Comparison of ENCODE assay signal across 26 mouse cellular contexts in genomic region chr16:57399566-57399965, GRCm38 (mm10). TPM values are rescaled to one million over a fixed set of nuclear protein-coding genes. Genes with fewer than 3 reads are reported as not detected.
DNase-seq lines count a peak whose midpoint lies in the region; ATAC-seq and TF ChIP-seq lines count a peak whose summit lies in the region.
"Had no signal": no experiment of that assay in that cellular context is flagged by ENCODE, and none has a peak within 500 bp of the region (broad histone marks: within the 10 kb centered on the region; RNA-seq: fewer than 3 reads in every experiment).

No protein-coding gene starts in this region.

- 15% methylated on average over 10 of the region's 10 CpGs for WGBS in thymus, adult 2 months
- WGBS in limb, embryonic 13.5 days = 77% methylated on average over 10 of the region's 10 CpGs
- 83% methylated on average over 10 of the region's 10 CpGs for whole genome bisulfite sequencing in intestine, embryonic 15.5 days

- no peak overlapping the region for H3K27ac ChIP-seq in thymus, adult 2 months (ENCODE audit: control insufficient read depth, insufficient read depth, low read length)
- peak overlapping the region; percentile 39; the same call in 1 of the 2 replicates for H3K27ac ChIP-seq in limb, embryonic 13.5 days
- H3K27ac ChIP-seq in intestine, embryonic 15.5 days = no peak overlapping the region
- H3K27ac ChIP-seq: embryonic facial prominence, embryonic 13.5 days; heart, adult 2 months; hindbrain, embryonic 10.5 days; hindbrain, embryonic 15.5 days; kidney, postnatal 0 days; liver, embryonic 14.5 days; lung, embryonic 15.5 days; neural tube, embryonic 12.5 days had no signal

- H3K4me3 ChIP-seq in thymus, adult 2 months (ENCODE audit: control insufficient read depth, insufficient read depth, low read length) = no peak overlapping the region
- H3K4me3 ChIP-seq in limb, embryonic 13.5 days = no peak overlapping the region
- H3K4me3 ChIP-seq in intestine, embryonic 15.5 days (replicated peaks) = no peak overlapping the region
- H3K4me3 ChIP-seq: embryonic facial prominence, embryonic 13.5 days; erythroblast, embryonic 14.5 days; heart, adult 2 months; hindbrain, embryonic 10.5 days; hindbrain, embryonic 15.5 days; lung, embryonic 15.5 days; neural tube, embryonic 12.5 days had no signal

- peaks cover 11% of the 10 kb centered on the region for H3K4me1 ChIP-seq in thymus, adult 2 months (replicated peaks; ENCODE audit: control insufficient read depth, insufficient read depth, low read length)
- H3K4me1 ChIP-seq in limb, embryonic 13.5 days = peaks cover 76% of the 10 kb centered on the region
- 0 out of 2 replicates have a peak, but pooled peaks cover 7% of the 10 kb centered on the region for H3K4me1 ChIP-seq in intestine, embryonic 15.5 days (replicated peaks)
- H3K4me1 ChIP-seq: hindbrain, embryonic 10.5 days; hindbrain, embryonic 15.5 days; neural tube, embryonic 12.5 days had no signal

- no peaks in the 10 kb centered on the region for H3K27me3 ChIP-seq in thymus, adult 2 months (ENCODE audit: control insufficient read depth, insufficient read depth, low read length)
- H3K27me3 ChIP-seq in limb, embryonic 13.5 days = no peaks in the 10 kb centered on the region
- H3K27me3 ChIP-seq in intestine, embryonic 15.5 days (replicated peaks) = no peaks in the 10 kb centered on the region
- H3K27me3 ChIP-seq: CH12.LX; embryonic facial prominence, embryonic 13.5 days; hindbrain, embryonic 15.5 days; lung, embryonic 15.5 days; neural tube, embryonic 12.5 days had no signal

- no peak for TF ChIP-seq CTCF in thymus, adult 2 months (IDR thresholded peaks at IDR 0.05; ENCODE audit: borderline replicate concordance, control insufficient read depth, extremely low read depth, insufficient read depth, low read length, poor library complexity)

- H3K9me3 ChIP-seq in limb, embryonic 13.5 days = no peaks in the 10 kb centered on the region
- no peaks in the 10 kb centered on the region for H3K9me3 ChIP-seq in intestine, embryonic 15.5 days
- H3K9me3 ChIP-seq: embryonic facial prominence, embryonic 13.5 days; hindbrain, embryonic 10.5 days; hindbrain, embryonic 15.5 days; lung, embryonic 15.5 days; neural tube, embryonic 12.5 days had no signal

- no peak for ATAC-seq in limb, embryonic 13.5 days (ENCODE audit: low FRiP score, low read depth)
- no peak for ATAC-seq in intestine, embryonic 15.5 days

- no peak for TF ChIP-seq POLR2A in thymus, adult 2 months (IDR thresholded peaks at IDR 0.05; ENCODE audit: control insufficient read depth, extremely low read depth, insufficient read depth, low read length, poor library complexity)

- H3K36me3 ChIP-seq in thymus, adult 2 months (ENCODE audit: control insufficient read depth, insufficient read depth, low read length) = no peaks in the 10 kb centered on the region
- H3K36me3 ChIP-seq in limb, embryonic 13.5 days = no peaks in the 10 kb centered on the region
- no peaks in the 10 kb centered on the region for H3K36me3 ChIP-seq in intestine, embryonic 15.5 days
- H3K36me3 ChIP-seq: embryonic facial prominence, embryonic 13.5 days; hindbrain, embryonic 10.5 days; hindbrain, embryonic 15.5 days; lung, embryonic 15.5 days; neural tube, embryonic 12.5 days had no signal

- peak; percentile 16 for DNase-seq in thymus, adult 2 months
- DNase-seq in thymus, adult 18-20 months = no peak
- DNase-seq in thymus, postnatal 25 days = peak; percentile 26
- no peak for DNase-seq in lung, adult 18-20 months
- DNase-seq in spleen, postnatal 14 days (ENCODE audit: low spot score in 2 of 2) = no peak
- DNase-seq: adrenal gland, postnatal 10 days; cerebellum, adult 11-12 months; cerebellum, postnatal 10 days; heart, adult 2 months; heart, postnatal 14 days; kidney, adult 2 months; kidney, postnatal 4 days; liver; lung, postnatal 36 days had no signal

- H3K9ac ChIP-seq in limb, embryonic 13.5 days = no peak overlapping the region
- H3K9ac ChIP-seq in intestine, embryonic 15.5 days = no peak overlapping the region
- H3K9ac ChIP-seq: embryonic facial prominence, embryonic 13.5 days; hindbrain, embryonic 15.5 days; liver, embryonic 14.5 days; lung, embryonic 15.5 days; neural tube, embryonic 12.5 days had no signal

- H3K4me2 ChIP-seq in limb, embryonic 13.5 days (replicated peaks) = no peak overlapping the region
- no peak overlapping the region for H3K4me2 ChIP-seq in intestine, embryonic 15.5 days (replicated peaks)
- H3K4me2 ChIP-seq: embryonic facial prominence, embryonic 13.5 days; hindbrain, embryonic 15.5 days; lung, embryonic 15.5 days; midbrain, embryonic 11.5 days; neural tube, embryonic 12.5 days had no signal

RNA-seq across cellular contexts. Expression of gene Filip1l, which starts 46.7 kb away (rescaled TPM):
- 4.3 and 4.5 TPM in 2 replicates for polyA plus RNA-seq in thymus, adult 2 months (2012; rRNA removed)
- 31.5 and 37.3 TPM in 2 replicates for polyA plus RNA-seq in limb, embryonic 13.5 days (2015; fragmentation: Nextera tagmentation; extraction: Ambion mirVana)
- polyA plus RNA-seq in intestine, embryonic 15.5 days (2015; fragmentation: Nextera tagmentation; extraction: Ambion mirVana) = 33.0 and 34.0 TPM in 2 replicates
- polyA plus RNA-seq: erythroblast, embryonic 14.5 days had no signal

Comparison
In these comparisons a context has a peak if more than half of its experiments do, and no peak if none do; other contexts are left out.
1. DNase-seq: peak in thymus, adult 2 months (single experiment) and thymus, postnatal 25 days (single experiment); none in thymus, adult 18-20 months (0 of 2), lung, adult 18-20 months (0 of 2) and spleen, postnatal 14 days (0 of 2).